Mouse (Mus musculus): Measurements from ENCODE around the gene 1300017J02Rik. TPM values are rescaled to one million over a fixed set of nuclear protein-coding genes. Genes with fewer than 3 reads are reported as not detected.

The 1300017J02Rik gene
- polyA plus RNA-seq, 1 experiment from 2014 or later, result 0.71 TPM

GRCm38 (mm10) chr9:103224721-103225120 is 80.2 kb downstream of the 1300017J02Rik start:
- H3K27ac ChIP-seq (replicated peaks; ENCODE audit: low read depth, low read length), result no peak overlapping the region
- H3K4me1 ChIP-seq (ENCODE audit: control insufficient read depth, insufficient read depth, low read length), result no peaks in the 10 kb centered on the region
- WGBS, result 96% methylated on average over 7 of the region's 7 CpGs

DNA sequence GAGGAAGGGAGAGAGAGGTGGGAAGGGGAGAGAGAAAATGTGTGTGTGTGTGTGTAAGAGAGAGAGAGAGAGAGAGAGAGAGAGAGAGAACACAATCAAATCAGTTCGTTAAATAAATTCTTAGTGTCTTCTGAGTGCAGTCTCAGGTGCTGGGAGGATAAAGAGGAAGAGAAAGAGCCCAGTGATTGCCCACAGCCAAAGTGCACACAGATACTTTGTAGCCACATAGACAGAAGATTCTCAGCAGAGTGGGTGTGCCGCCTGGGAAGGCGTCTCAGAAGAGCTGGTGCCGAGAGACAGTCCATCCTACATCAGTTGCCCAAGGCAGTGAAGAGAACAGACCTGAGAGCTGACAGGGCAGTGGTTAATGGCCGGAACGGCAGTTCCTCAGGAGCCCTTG is 90.6 kb downstream of the 1300017J02Rik start:
- H3K4me3 ChIP-seq (ENCODE audit: low read depth, low read length), result no peak overlapping the region
- no peak overlapping the region for H3K27ac ChIP-seq (replicated peaks; ENCODE audit: low read depth, low read length)
- H3K4me1 ChIP-seq (ENCODE audit: control insufficient read depth, insufficient read depth, low read length), result no peaks in the 10 kb centered on the region
- DNase-seq (ENCODE audit: low spot score) (no peak), ATAC-seq (ENCODE audit: low read depth) (no peak)
- H3K36me3 ChIP-seq (ENCODE audit: control insufficient read depth, insufficient read depth, low read length), result no peaks in the 10 kb centered on the region
- no peak overlapping the region for H3K4me2 ChIP-seq (ENCODE audit: low read depth, low read length)
- no peaks in the 10 kb centered on the region for H3K9me3 ChIP-seq (ENCODE audit: control insufficient read depth, low read length)
- H3K27me3 ChIP-seq (replicated peaks; ENCODE audit: control insufficient read depth, insufficient read depth, low read length), result no peaks in the 10 kb centered on the region
- H3K9ac ChIP-seq (ENCODE audit: low read depth, low read length), result no peak overlapping the region
- WGBS, result 70% methylated on average over 6 of the region's 6 CpGs

More at GRCm38 (mm10) chr9:103224721-103225120, 80.2 kb downstream of the 1300017J02Rik start:
- H3K36me3 ChIP-seq (ENCODE audit: control insufficient read depth, insufficient read depth, low read length), result no peaks in the 10 kb centered on the region
- H3K27me3 ChIP-seq (replicated peaks; ENCODE audit: control insufficient read depth, insufficient read depth, low read length), result no peaks in the 10 kb centered on the region
- no peak overlapping the region for H3K4me2 ChIP-seq (ENCODE audit: low read depth, low read length)
- H3K9ac ChIP-seq (ENCODE audit: low read depth, low read length), result no peak overlapping the region
- ATAC-seq (ENCODE audit: low read depth), result no peak
- H3K9me3 ChIP-seq (ENCODE audit: control insufficient read depth, low read length), result no peaks in the 10 kb centered on the region
- no peak for DNase-seq (ENCODE audit: low spot score)
- H3K4me3 ChIP-seq (ENCODE audit: low read depth, low read length), result no peak overlapping the region

- H3K27me3 ChIP-seq (replicated peaks; ENCODE audit: control insufficient read depth, insufficient read depth, low read length), result no peaks in the 10 kb centered on the region
- no peak for DNase-seq (ENCODE audit: low spot score)
- no peak overlapping the region for H3K9ac ChIP-seq (ENCODE audit: low read depth, low read length)
- no peak overlapping the region for H3K4me2 ChIP-seq (ENCODE audit: low read depth, low read length)
- no peak overlapping the region for H3K4me3 ChIP-seq (ENCODE audit: low read depth, low read length)
- no peaks in the 10 kb centered on the region for H3K9me3 ChIP-seq (ENCODE audit: control insufficient read depth, low read length)
- H3K36me3 ChIP-seq (ENCODE audit: control insufficient read depth, insufficient read depth, low read length), result no peaks in the 10 kb centered on the region
- WGBS, result 73% methylated on average over 2 of the region's 2 CpGs
- no peak for ATAC-seq (ENCODE audit: low read depth)
- no peaks in the 10 kb centered on the region for H3K4me1 ChIP-seq (ENCODE audit: control insufficient read depth, insufficient read depth, low read length)
- no peak overlapping the region for H3K27ac ChIP-seq (replicated peaks; ENCODE audit: low read depth, low read length)
These were observed 91.3 kb downstream of the 1300017J02Rik start for GRCm38 (mm10) chr9:103213631-103214030.

GRCm38 (mm10) chr9:103212654-103213420 is 92.0 kb downstream of the 1300017J02Rik start:
- no peak for ATAC-seq (ENCODE audit: low read depth)
- peak; percentile 77 for DNase-seq (ENCODE audit: low spot score)
- Histone ChIP-seq H3K27me3 (replicated peaks; ENCODE audit: control insufficient read depth, insufficient read depth, low read length) (no peaks in the 10 kb centered on the region), H3K36me3 (ENCODE audit: control insufficient read depth, insufficient read depth, low read length) (no peaks in the 10 kb centered on the region), H3K9ac (ENCODE audit: low read depth, low read length) (no peak overlapping the region), H3K4me1 (ENCODE audit: control insufficient read depth, insufficient read depth, low read length) (no peaks in the 10 kb centered on the region), H3K9me3 (ENCODE audit: control insufficient read depth, low read length) (no peaks in the 10 kb centered on the region), H3K4me3 (ENCODE audit: low read depth, low read length) (peak overlapping the region; percentile 19; the same call in 1 of the 2 replicates), H3K4me2 (ENCODE audit: low read depth, low read length) (peak overlapping the region; percentile 33), H3K27ac (replicated peaks; ENCODE audit: low read depth, low read length) (no peak overlapping the region)
- WGBS, result 72% methylated on average over 28 of the region's 28 CpGs

DNA sequence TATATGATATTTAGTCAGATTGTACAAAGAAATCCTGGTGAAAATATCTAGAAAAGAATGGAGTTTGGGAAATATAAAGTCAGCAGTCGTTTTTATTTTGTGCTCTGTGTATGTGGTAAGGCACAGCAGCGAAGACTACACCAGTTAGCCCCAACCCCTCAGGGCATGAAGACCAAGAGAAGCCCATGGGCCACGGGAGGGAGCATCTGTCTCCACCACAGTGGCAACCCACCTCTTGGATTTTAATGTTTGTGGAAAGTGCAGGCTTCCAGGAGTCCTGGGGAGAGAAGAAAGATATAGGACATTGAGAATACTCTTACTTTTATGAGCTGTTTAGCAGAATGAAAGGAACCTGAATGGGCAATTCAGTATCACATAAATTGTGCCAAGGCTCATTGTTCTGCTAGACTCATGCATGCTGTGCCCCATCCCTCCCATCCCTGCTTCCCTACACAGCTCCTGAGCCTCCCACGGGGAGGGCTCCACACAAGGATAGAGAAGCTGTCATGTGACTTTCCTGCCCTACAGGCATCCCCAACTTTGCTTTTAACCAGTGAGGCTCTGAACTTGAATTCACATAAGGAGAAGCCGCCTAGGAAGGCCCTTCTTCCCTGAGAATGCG is 96.0 kb downstream of the 1300017J02Rik start:
- no peak overlapping the region for H3K4me2 ChIP-seq (ENCODE audit: low read depth, low read length)
- no peaks in the 10 kb centered on the region for H3K4me1 ChIP-seq (ENCODE audit: control insufficient read depth, insufficient read depth, low read length)
- ATAC-seq (ENCODE audit: low read depth) (no peak), DNase-seq (ENCODE audit: low spot score) (no peak)
- H3K36me3 ChIP-seq (ENCODE audit: control insufficient read depth, insufficient read depth, low read length), result no peaks in the 10 kb centered on the region
- no peak overlapping the region for H3K4me3 ChIP-seq (ENCODE audit: low read depth, low read length)
- 47% methylated on average over 6 of the region's 6 CpGs for WGBS
- H3K27ac ChIP-seq (replicated peaks; ENCODE audit: low read depth, low read length), result no peak overlapping the region
- no peak overlapping the region for H3K9ac ChIP-seq (ENCODE audit: low read depth, low read length)
- no peaks in the 10 kb centered on the region for H3K27me3 ChIP-seq (replicated peaks; ENCODE audit: control insufficient read depth, insufficient read depth, low read length)
- H3K9me3 ChIP-seq (ENCODE audit: control insufficient read depth, low read length), result no peaks in the 10 kb centered on the region

GRCm38 (mm10) chr9:103207846-103208245 is 97.0 kb downstream of the 1300017J02Rik start:
- Histone ChIP-seq H3K9me3 (ENCODE audit: control insufficient read depth, low read length) (no peaks in the 10 kb centered on the region), H3K27ac (replicated peaks; ENCODE audit: low read depth, low read length) (no peak overlapping the region), H3K4me3 (ENCODE audit: low read depth, low read length) (peak overlapping the region; percentile 27), H3K4me1 (ENCODE audit: control insufficient read depth, insufficient read depth, low read length) (no peaks in the 10 kb centered on the region), H3K27me3 (replicated peaks; ENCODE audit: control insufficient read depth, insufficient read depth, low read length) (no peaks in the 10 kb centered on the region), H3K4me2 (ENCODE audit: low read depth, low read length) (peak overlapping the region; percentile 51), H3K9ac (ENCODE audit: low read depth, low read length) (no peak overlapping the region), H3K36me3 (ENCODE audit: control insufficient read depth, insufficient read depth, low read length) (no peaks in the 10 kb centered on the region)
- ATAC-seq (ENCODE audit: low read depth) (peak; percentile 92), DNase-seq (ENCODE audit: low spot score) (peak; percentile 88)
- 9% methylated on average over 16 of the region's 16 CpGs for WGBS

GRCm38 (mm10) chr9:103205786-103206185 is 99.1 kb downstream of the 1300017J02Rik start:
- H3K4me1 ChIP-seq (ENCODE audit: control insufficient read depth, insufficient read depth, low read length), result no peaks in the 10 kb centered on the region
- H3K36me3 ChIP-seq (ENCODE audit: control insufficient read depth, insufficient read depth, low read length), result no peaks in the 10 kb centered on the region
- no peaks in the 10 kb centered on the region for H3K9me3 ChIP-seq (ENCODE audit: control insufficient read depth, low read length)
- WGBS, result 90% methylated on average over 5 of the region's 5 CpGs
- ATAC-seq (ENCODE audit: low read depth), result no peak
- H3K4me3 ChIP-seq (ENCODE audit: low read depth, low read length), result no peak overlapping the region
- no peak for DNase-seq (ENCODE audit: low spot score)
- no peak overlapping the region for H3K4me2 ChIP-seq (ENCODE audit: low read depth, low read length)
- no peak overlapping the region for H3K9ac ChIP-seq (ENCODE audit: low read depth, low read length)
- no peak overlapping the region for H3K27ac ChIP-seq (replicated peaks; ENCODE audit: low read depth, low read length)
- no peaks in the 10 kb centered on the region for H3K27me3 ChIP-seq (replicated peaks; ENCODE audit: control insufficient read depth, insufficient read depth, low read length)

GRCm38 (mm10) chr9:103201561-103202260 is 103.2 kb downstream of the 1300017J02Rik start, which contains the start of gene Srprb:
Gene Srprb, minus strand, starts transcription at chr9:103202137.
- ATAC-seq (ENCODE audit: low read depth) (peak; percentile 98), DNase-seq (ENCODE audit: low spot score) (peak; percentile 97)
- Histone ChIP-seq H3K9me3 (ENCODE audit: control insufficient read depth, low read length) (no peaks in the 10 kb centered on the region), H3K9ac (ENCODE audit: low read depth, low read length) (peak within 1 kb of the TSS; percentile 86), H3K4me1 (ENCODE audit: control insufficient read depth, insufficient read depth, low read length) (no peaks in the 10 kb centered on the region), H3K27ac (replicated peaks; ENCODE audit: low read depth, low read length) (peak within 1 kb of the TSS; percentile 81), H3K4me2 (ENCODE audit: low read depth, low read length) (peak within 1 kb of the TSS; percentile 78), H3K4me3 (ENCODE audit: low read depth, low read length) (peak within 1 kb of the TSS; percentile 82), H3K36me3 (ENCODE audit: control insufficient read depth, insufficient read depth, low read length) (peaks cover 33% of the 10 kb centered on the region), H3K27me3 (replicated peaks; ENCODE audit: control insufficient read depth, insufficient read depth, low read length) (no peaks in the 10 kb centered on the region)
- WGBS, result under 1% methylated on average over 44 of the region's 45 CpGs
